Mouse (Mus musculus) mesoderm, embryonic 11.5 days (tissue): ENCODE measurements around the gene Rbl2.

Source experiments
- DNase-seq: peaks from one replicate; pipeline ENCODE4 v3.0.0-alpha.2; 2012; ENCODE audit warnings: low read depth, low spot score

The Rbl2 gene

GRCm38 (mm10) chr8:91159959-91160800, 90.3 kb downstream of the Rbl2 start:
- no peak for DNase-seq

GRCm38 (mm10) chr8:91170152-91170551, 100.3 kb downstream of the Rbl2 start:
- DNase-seq, result no peak

- DNase-seq, result peak; percentile 33
These were observed 101.1 kb downstream of the Rbl2 start for GRCm38 (mm10) chr8:91170914-91171313.

- peak; percentile 56 for DNase-seq
These were observed 101.7 kb downstream of the Rbl2 start for GRCm38 (mm10) chr8:91171605-91172004.
